Mouse (Mus musculus) olfactory bulb, adult 2 months (tissue): ENCODE results near the gene Hoxd3.

Source experiments
- CTCF ChIP-seq: fragments of 200-500 bp; IDR thresholded peaks from 2 replicates; pipeline ENCODE4 v1.5.1; 2012; ENCODE audit warnings: low read depth, mild to moderate bottlenecking, low read length, moderate library complexity; ENCODE audit not compliant: insufficient read depth
- POLR2A ChIP-seq: fragments of 200-500 bp; IDR thresholded peaks from 2 replicates; pipeline ENCODE4 v1.6.1; 2012; ENCODE audit warnings: mild to moderate bottlenecking, low read depth, low read length, moderate library complexity; ENCODE audit not compliant: insufficient read depth

DNA sequence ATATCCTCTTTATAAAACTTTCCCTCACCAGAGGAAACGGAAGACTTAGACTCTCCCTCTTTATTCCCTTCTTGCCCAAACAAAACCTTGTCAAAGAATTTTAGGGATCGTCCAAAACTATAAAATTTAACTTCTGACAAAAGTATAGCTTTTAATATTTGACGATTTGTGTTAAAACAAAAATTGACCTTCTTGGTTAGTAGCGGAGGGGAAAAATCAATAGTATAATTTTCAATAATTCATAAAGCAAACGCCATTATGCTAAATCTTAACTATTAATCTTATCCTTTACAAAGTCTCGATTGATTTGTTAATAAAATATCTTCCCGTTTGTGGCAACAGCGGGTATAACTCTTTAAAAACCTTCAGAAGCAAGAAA is 21.4 kb upstream of the Hoxd3 start:
- TF ChIP-seq POLR2A (no peak), CTCF (no peak)
